Mouse (Mus musculus): ENCODE results near the gene Spef1.
A peak's percentile ranks its signal among the peaks of the same experiment; 100 is the strongest.

Gene Spef1

DNA sequence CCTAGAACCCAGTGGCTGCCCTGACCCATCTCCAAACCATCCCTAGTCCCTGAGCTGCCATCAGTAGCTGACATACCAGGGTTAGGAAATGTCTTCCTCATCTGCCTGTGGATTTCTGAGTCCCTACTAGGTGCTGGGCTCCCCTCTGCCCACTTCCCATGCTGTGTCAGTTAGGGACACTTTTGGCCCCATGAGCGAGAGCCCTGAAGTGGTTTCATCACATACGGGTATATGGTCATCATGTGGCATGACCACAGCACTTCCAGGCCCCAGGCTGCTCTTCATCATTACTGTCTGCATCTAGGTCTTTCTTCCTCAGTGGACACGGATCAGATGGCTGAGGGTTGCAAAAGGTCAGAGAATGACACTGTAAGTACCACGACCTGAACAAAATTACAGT is 19.7 kb upstream of the Spef1 start, which contains the start of gene Ap5s1:
Gene Ap5s1 (plus strand): TSS at position 301 of the 400 bp plus-strand sequence.
- no peak for DNase-seq (ENCODE audit: low spot score in 2 of 2)

DNA sequence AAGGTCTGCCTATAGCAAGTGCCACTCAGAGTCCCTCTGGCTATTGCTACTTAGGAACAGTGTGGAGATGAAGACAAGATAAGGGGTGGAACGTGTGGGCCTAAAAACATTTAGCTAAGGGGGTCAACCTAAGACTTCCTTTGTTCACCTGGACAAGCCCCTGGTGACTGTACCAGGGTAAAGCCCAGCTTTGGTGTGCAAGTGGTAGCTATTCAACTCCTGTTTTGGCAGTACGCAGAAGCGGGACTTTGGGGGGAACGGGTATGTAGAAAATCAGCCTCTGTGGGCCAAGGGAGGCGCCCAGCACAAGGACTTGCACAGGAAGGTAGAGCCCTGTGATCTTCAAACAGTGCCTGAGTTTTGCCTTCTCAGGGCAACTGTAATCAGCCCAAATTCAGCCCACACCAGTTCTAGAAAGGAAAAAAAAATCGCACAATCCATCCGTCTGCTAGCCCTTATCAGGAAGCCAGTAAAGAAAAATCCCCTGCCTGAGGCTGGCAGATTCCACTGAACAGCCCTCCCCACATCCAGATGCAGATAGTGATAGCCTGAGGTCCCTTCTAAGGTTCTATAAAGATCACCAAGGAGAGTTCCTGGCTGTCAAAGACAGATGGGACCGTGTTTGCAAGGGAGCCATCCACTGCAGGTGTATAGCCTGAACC is 18.6 kb upstream of the Spef1 start:
- DNase-seq (ENCODE audit: low spot score in 2 of 2) = peak in 1 of 2 experiments; percentile 71

DNA sequence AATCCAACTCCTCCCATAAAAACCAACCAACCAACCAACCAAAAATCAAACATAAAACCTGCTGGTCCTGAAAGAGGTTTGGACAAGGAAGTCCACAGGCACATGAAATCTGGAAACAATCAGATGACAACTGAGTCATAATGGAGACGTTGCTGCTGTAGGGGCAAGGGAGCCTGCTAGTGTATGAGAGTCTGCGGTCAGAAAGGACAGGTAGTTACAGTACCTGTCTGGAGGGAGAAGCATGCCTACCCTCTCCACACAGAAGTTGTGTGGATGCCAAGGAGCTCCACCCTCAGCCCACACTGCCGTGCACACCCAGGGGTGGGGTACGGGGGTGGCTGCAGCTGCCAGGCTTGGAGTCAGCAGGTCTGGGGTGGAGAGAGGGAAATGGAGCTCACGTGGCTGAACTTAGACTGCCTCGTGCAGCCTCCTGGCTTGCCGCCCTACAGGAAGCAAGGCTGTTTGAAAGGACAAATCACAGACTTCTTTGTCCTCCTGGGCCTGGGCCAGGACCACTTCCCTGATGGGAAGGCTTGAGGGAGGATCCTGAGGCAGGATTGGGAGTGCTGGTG is 17.4 kb upstream of the Spef1 start:
- peak; percentile 69 to 80 for DNase-seq (ENCODE audit: low spot score in 2 of 2)

DNA sequence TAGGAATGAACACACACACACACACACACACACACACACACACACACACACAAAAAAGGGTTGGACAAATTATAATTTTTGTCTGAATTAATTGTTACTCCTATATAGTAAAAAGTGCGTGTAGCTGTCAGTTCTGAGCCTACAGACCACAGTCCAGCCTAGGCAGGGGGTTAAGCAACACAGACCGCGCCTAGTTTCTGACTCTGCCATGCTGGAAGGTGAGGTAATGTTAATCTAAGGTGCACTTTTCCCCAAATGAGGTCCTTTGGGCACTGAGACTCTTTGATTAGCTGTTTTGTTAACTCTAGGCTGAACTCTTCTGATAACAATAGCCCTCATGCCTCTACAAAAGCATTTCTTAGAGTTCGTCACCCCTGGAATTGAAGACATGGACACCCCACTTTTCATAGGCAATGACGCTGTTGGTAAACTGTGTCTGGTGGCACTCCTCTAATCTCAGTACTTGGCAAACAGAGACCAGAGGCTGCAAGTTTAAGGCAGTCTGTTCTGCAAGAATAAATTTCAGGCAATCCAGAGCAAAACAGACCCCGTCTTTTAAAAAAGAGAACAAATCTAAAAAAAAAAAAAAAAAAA is 16.8 kb upstream of the Spef1 start:
- no peak for DNase-seq (ENCODE audit: low spot score in 2 of 2)

DNA sequence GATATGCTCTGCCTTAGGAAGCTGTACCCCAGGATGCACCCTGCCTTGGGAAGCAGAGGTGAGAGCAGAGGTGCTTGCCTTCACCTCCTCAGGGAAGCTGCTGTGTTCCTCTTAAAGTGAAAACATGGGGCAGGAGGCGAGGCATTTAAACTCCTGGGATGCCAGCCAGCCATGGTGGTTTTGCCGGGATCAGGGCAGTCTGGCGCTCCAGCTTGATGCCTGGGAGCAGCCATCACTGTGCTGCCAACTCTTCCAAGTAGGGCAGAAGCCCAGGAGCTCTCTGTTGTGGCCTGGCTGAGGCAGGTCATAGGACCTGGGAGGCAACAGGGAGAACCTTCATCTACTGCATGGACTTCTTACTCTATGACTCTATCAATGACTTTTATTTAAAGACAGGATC is 14.2 kb upstream of the Spef1 start:
- DNase-seq (ENCODE audit: low spot score in 2 of 2) = no peak

DNA sequence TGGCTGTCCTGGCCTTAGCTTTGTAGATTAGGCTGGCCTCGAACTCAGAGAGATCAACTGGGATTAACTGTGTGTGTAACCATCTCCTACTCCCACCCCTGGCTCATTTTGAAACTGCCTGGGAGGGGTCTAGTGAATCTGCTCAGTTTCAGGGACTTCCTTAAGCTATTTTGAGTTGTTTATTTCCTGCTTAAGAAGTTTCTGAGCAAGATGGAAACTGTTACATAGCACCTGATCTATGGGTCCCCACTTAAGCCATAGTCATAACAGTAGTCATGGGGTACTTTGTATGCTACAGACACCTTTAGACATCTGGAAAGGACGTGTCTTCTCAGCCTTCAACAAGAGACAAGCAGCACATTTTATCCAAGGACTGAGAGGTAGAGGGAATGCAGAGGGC is 13.6 kb upstream of the Spef1 start:
- DNase-seq (ENCODE audit: low spot score in 2 of 2) = no peak

DNA sequence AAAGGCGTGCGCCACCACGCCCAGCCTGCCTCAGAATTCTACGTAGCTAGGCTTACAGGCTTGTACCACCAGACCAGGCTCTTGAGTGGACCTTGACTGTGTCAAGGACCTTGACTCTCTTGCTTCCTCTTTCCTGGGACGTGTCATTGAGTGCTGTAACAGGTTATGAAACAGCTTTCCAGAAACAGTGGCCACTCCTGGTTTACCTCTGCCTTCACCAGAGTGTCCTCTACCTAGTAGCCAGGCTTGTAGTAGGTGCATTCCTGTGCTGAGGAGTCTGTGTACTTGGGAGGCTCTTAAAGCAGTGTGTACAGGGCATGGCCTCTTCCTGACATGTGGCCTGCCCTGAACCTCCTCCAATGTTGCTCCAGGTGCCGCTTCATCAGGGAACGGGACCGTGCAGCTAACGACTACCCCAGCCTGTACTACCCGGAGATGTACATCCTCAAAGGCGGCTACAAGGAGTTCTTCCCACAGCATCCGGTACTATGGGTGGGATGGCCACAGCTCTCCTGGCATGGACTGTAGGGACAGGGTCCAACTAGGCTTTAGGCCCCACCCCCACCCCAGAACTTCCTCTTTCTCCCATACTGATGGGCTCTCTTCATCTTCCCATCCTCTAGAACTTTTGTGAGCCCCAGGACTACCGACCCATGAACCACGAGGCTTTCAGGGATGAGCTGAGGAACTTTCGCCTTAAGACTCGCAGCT is 9.7 kb upstream of the Spef1 start:
- DNase-seq (ENCODE audit: low spot score in 2 of 2) = no peak

DNA sequence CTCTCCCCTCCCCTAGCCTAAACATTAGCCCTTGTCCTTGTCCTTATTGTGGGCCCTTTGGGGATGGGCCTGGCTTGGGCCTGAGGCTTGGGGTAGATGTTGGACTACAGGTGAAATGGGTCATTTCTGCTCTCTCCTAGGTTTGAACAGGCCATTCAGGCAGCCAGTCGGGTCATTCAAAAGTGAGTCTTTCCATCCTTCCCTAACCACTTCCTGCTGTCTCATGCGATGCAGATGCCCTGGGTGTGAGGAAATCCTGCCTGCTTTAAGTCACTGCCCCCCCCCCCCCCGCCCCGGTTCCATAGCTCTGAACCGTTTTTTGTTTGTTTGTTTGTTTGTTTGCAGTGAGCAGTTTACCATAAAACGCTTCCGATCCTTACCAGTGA is 3.9 kb upstream of the Spef1 start:
- no peak for DNase-seq (ENCODE audit: low spot score in 2 of 2)

DNA sequence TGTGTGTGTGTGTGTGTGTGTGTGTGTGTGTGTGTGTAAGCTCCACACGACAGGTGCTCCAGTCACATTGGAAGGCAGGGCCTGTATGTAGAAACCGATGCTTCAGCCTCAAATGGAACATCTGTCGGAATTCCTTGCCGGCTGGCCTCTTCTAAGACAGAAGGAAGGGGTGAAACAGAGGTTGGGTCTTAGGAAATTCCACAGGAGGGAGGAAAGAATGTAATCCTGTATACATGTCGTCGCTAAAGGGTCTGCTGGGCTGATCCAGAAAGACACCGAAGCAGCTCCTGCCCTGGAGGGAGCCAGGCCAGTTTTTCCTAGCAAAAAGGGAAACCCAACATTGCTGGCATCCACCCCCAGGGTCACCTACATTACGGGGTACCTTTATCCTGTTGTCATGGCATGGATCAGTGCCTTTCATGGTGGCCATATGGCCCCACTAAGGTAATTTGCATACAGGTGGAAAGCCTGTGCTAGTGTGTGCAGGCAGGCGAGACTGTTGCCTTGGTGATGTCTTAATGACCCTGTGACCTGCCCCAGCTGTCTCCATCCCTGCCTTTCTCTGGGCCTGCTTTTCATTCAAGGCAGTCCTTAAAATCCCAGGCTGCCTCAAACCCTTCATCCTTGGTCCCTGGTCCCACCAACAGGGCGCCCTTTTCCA is 3.4 kb upstream of the Spef1 start:
- DNase-seq (ENCODE audit: low spot score in 2 of 2) = peak in 1 of 2 experiments; percentile 66

DNA sequence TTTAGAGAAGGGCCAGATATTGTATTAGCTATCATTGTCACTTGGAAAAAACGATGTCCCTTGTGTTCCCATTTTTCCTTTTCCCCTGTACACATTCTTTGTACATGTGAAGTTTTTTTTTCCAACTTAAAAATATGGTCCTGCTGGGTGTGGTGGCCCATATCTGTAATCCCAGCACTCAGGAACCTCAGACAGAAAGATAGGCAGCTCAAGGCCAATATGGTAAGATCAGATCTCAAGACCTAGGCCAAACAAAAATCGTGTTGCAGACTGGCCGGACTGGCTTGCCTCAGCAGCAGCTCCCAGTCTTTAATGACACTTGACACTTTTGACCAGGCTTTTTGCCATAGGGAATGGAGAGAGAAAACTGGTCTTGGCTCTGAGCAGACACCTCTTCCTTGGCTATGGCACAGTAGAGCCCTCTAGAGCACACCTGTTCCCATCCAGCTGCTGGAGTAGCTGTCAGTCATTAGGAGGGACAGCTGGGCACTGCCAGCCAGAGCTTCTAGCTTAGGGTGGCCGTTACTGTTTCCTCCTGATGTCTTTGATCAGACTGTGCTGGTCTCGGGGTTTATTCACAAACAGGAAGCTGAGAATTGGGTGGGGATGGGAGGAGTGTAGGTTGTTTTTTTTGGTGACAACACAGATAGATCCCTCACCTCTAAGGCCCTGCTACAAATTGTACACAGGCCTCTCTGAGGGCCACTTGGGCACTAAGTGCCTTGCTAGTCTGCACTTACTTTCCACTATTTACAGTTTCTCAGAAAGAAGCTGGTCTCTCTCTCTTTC is 2.6 kb upstream of the Spef1 start:
- no peak for DNase-seq (ENCODE audit: low spot score in 2 of 2)

DNA sequence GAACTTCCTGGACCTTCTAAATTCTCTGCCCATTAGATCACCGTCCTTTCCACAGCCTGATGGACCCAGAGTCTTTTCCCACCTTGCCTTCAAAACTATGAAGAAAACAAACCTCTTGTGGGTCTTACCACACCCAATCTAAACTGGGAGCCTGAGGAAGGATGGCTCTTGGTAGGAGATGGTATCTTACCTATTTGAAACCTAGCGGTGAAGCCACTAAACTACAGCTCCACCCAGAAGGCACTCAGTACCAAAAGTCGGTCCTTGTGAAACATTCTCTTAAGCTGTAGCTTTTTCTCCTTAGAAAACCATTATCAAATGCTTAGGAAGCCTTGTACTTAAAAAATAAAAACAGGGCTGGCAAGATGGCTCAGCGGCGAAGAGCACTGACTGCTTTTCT is 1.2 kb upstream of the Spef1 start:
- DNase-seq (ENCODE audit: low spot score in 2 of 2) = no peak

DNA sequence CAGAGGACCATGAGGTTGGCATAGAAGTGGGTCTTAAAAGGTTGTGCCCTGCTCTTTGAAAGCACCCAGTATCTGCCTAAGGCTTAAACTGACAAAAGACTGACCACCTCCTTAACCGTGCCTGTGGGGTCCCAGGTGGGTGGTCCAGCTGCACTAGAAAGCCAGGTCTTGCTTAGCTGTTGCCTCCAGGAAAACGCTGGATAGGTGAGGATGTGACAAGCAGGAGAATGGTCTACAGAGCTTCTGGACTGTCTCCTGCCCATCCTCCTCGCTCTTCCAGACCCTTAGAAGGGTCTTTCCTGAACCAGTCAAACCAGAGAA is 480 bp upstream of the Spef1 start:
- no peak for DNase-seq (ENCODE audit: low spot score in 2 of 2)

DNA sequence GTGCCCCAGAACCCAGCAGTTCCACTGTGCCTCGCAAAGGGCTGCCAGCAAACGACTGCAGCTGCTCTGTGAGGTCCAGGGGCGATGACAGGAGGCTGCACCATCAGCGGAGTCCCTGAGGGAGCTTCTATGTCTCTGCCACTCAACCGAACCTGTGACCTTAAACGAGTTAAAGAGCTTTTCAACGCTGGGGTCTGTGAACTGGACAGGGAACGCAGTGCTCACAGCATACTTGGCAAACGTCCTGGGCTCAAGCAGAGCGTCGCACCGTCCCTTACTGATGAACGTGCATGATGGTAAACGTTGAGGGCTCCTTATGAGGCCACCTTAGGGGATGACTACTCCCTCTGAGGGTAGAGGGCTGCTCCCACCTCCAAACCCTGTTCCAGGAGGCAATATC is 739 bp downstream of the Spef1 start:
- DNase-seq (ENCODE audit: low spot score in 2 of 2) = no peak

DNA sequence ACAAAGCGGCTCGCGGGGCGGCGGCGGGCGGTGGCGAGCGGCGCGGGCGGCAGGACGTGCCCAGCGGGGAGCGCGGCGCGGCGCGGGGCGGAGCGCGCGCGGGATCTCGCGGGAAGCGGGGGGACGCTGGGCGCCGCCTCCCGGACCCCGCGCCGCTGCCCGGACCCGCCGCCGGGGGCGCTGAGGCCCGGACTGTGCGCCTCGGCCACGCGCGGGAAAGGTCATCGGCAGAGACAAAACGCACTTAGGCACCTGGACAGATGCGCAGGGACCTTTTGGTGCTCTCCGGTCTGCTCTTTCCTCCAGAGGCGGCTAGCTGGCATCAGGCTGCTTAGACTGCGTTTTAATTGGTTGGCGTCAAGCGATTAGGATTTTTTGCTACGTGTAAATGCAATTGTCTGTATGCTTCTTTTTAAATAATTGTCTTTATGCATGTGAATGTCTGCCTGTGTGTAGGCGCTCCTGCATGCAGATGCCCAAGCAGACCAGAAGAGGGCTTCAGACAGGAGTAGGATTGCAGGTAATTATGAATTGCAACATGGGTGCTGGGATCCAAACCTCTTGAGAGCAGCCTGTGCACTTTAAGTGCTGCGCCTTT is 7.0 kb downstream of the Spef1 start, which contains the start of gene Cenpb:
Gene Cenpb (minus strand): TSS at position 78 of the 598 bp plus-strand sequence.
- DNase-seq (ENCODE audit: low spot score in 2 of 2) = peak; percentile 84 to 93

DNA sequence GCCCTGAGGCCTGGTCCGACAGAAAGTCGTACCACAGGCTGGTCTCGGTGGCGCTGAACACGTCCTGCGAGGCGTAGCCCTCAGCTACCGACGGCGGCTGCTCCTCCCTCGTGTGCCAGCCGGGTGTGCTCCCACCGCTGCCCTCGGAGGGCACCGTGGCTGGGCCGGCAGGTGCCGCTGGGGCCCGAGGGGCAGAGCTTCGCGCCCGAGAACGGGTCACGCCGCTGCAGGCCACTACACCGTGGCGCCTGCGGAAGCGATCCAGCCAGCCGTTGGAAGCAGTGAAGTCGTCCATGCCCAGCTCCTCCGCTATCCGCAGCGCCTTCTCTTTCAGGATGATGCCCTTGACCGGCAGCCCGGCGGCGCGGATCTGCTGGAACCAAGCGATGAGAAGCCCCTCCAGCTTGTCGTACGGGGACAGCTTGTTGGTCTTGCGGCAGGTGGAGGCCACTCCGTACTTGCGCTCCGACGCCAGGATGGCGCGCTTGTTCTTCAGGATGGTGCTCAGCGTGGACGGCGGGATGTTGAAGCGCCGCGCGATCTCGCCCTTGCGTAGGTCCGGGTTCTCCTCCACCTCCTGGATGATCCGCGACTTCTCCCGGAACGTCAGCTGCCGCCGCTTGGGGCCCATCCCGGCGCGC is 7.7 kb downstream of the Spef1 start:
- peak; percentile 57 to 83 for DNase-seq (ENCODE audit: low spot score in 2 of 2)

DNA sequence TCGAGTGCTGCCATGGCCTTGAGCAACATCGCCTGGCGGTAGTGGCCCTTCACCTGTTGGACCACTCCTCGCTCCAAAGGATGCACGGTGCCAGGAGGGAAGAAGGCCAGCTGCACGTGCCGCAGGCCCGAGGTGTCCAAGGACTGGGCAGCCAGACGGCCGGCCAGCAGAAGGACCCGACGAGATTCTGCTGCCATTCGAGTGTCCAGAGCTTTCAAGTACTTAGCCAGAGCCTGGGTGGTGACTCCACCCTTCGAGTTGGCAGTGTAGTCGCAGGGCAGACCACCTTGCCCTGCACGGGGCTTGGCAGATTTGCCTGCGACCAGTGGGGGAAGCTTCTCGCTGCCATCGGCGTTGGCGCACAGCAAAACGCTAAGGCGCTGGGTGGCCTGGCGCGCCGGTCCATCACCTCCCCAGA is 8.2 kb downstream of the Spef1 start:
- DNase-seq (ENCODE audit: low spot score in 2 of 2) = peak in 1 of 2 experiments; percentile 73

DNA sequence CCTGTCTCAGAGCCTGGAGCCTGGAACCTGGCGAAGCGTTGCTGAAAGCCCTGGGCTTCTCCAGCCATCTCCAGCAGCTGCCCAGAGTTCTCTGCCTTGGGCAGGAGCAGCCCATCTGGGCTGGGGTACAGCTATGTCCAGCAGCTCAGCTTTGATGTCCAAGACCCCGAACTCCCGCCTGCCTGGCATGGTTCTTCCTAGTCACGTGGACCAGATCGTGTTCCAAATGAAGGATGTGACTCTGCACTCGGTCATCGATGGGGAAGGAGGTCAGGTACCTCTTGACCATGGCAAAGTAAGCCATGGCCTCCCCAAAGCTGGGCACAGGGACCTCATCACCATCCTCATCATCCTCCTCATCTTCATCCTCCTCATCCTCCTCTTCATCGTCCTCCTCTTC is 9.2 kb downstream of the Spef1 start:
- no peak for DNase-seq (ENCODE audit: low spot score in 2 of 2)

DNA sequence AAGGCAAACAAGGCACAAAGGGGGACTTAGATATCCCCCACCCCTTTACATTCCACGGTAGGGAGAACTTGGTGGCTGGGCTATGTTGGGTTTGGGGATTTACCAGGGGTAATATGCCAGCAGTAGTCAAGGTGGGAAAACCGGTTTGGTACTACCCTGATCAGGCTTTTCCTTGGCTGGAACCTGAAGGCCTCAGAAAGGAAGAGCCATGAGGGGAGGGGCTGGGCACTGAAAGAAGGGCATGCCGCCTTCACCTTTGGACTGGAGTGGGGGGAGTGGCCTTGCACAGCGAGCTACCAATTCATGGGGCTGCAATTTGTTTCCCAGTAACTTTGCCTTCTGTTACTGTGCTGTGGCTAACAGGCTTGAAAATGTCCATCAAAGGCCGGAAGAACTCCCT is 10.6 kb downstream of the Spef1 start:
- DNase-seq (ENCODE audit: low spot score in 2 of 2) = no peak

DNA sequence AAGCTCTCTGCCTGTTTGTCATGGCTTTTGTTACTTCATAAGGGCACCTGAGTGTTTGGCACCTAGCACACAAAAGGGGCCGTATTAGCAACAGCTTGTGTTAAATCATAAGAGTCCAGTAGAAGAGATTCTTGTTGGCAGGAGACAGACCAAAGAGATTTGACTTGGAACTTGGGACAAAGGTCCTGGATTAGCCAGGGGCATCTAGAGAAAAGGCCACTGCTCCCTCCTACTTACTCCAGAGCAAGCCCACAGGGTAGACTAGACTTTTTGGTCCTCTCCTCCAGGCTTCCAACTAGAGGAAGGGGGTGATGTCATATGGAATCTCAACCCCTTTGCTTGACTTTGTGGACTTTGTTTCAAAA is 11.2 kb downstream of the Spef1 start:
- no peak for DNase-seq (ENCODE audit: low spot score in 2 of 2)

DNA sequence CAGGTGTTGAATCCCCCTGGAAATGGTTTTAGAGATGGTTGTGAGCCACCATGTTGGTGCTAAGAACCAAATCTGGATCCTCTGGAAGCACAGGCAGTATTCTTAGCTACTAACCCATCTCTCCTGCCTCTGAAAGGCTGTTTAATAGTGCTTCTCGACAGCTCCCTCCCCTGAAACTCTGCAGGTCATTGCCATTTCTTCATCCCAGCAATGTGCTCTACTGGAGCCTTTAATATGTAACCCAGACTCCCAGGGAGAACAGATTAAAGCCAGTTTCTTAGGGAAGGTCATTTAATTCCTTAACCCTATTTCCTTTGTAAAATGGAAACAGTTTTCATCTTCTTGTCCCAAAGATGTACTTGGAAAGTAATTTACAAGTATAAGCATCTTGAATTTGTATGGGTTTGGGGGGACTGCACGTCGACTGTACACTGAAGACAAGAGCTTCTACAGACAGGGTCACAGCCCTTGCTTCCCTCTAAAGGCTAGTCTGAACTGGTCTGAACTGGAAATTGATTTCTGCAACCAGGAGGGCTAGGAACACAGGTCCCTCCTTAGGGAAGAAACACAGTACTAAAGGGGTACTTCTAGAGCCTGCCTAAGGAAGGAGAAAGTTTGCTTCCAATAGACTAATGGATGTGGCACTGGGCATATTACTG is 11.7 kb downstream of the Spef1 start:
- no peak for DNase-seq (ENCODE audit: low spot score in 2 of 2)
